Mouse (Mus musculus) limb, embryonic 11.5 days (tissue): ENCODE results near the gene Tbc1d10c. TPM values are rescaled to one million over a fixed set of nuclear protein-coding genes. Genes with fewer than 3 reads are reported as not detected.
A peak's percentile ranks its signal among the peaks of the same experiment; 100 is the strongest.

Experiments used
- ATAC-seq: fragments of 200-750 bp; cut with Nextera tagmentation; 2 replicates; pipeline ENCODE4 v1.8.0; 2017; ENCODE audit warnings: low read depth; ENCODE audit not compliant: insufficient number of reproducible peaks, low FRiP score, low TSS enrichment
- DNase-seq: peaks from one replicate; pipeline ENCODE4 v3.0.0-alpha.2; 2015; ENCODE audit warnings: low spot score
- H3K27ac ChIP-seq: fragments of 300-500 bp; sonication (generic); replicated peaks from 2 replicates; pipeline ENCODE4 v1.5.1; 2014; ENCODE audit warnings: low read depth, mild to moderate bottlenecking, low read length
- H3K27me3 ChIP-seq: fragments of 300-500 bp; sonication (generic); 2 replicates; pipeline ENCODE4 v1.6.1; 2014; ENCODE audit warnings: mild to moderate bottlenecking, low read length, mixed read lengths; ENCODE audit not compliant: control insufficient read depth, insufficient read depth
- H3K36me3 ChIP-seq: fragments of 300-500 bp; sonication (generic); 2 replicates; pipeline ENCODE4 v1.6.1; 2014; ENCODE audit warnings: mild to moderate bottlenecking, low read length, moderate library complexity, mixed read lengths; ENCODE audit not compliant: control insufficient read depth, insufficient read depth
- H3K4me1 ChIP-seq: fragments of 300-500 bp; sonication (generic); 2 replicates; pipeline ENCODE4 v1.6.1; 2014; ENCODE audit warnings: low read length, mixed read lengths; ENCODE audit not compliant: control insufficient read depth, insufficient read depth
- H3K4me2 ChIP-seq: fragments of 300-500 bp; sonication (generic); 2 replicates; pipeline ENCODE4 v1.6.1; 2014; ENCODE audit warnings: low read depth, mild to moderate bottlenecking, moderate library complexity; ENCODE audit not compliant: severe bottlenecking
- H3K4me3 ChIP-seq: fragments of 300-500 bp; sonication (generic); 2 replicates; pipeline ENCODE4 v1.5.1; 2014; ENCODE audit warnings: low read depth, low read length
- H3K9ac ChIP-seq: fragments of 300-500 bp; sonication (generic); 2 replicates; pipeline ENCODE4 v1.6.1; 2014; ENCODE audit warnings: mild to moderate bottlenecking, low read length
- H3K9me3 ChIP-seq: fragments of 300-500 bp; sonication (generic); 2 replicates; pipeline ENCODE4 v1.6.1; 2016; ENCODE audit warnings: low read length; ENCODE audit not compliant: control insufficient read depth
- WGBS: fragments of 180-500 bp; shearing (Covaris S2); extraction: QIAGEN DNeasy Blood & Tissue Kit; methylation state at CpG from one replicate; pipeline ENCODE4 v1.1.7; 2014; 5-methylcytosine and 5-hydroxymethylcytosine counted together
- polyA plus RNA-seq: library from polyadenylated mRNA; unstranded; fragments of >200 nt; fragmentation: Nextera tagmentation; extraction: Ambion mirVana; gene quantifications from 2 replicates; pipeline ENCODE4 v1.2.1, GENCODE M21; 2014

Gene Tbc1d10c
- polyA plus RNA-seq, 1 experiment from 2014 or later: 0.89 TPM

DNA sequence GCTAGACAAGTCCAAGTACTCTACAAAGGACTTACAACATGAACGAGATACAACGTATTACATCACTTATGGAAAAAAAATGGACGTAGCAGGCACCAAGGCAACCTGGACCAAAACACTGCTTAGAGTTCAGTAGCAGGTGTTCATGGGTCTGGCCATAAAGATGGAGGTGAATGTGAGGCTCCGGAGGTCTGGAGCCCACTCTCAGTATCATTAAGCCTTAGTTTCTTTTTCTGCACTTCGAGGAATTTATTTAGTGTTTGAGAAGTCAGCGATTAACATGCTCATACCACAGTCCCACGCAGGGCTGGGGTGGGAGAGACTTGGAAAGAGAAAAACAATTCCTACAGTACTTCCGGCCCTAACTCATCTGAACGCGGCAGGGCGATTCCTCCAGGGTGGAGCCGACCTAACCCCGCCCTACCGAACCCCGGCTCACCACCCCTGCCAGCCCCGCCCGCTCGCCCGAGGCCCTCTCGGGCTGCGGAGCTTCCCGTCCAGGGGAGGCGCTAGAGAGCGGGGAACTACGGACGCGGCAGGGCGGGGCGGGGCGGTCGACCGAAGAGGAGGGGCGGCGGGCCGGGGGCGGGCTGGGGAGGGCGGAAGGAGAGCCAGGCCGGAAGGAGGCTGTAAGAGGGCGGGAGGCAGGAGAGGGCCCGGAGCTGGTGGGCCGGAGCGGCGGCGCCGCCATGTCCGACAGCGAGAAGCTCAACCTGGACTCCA, 605 bp upstream of the Tbc1d10c start, which contains the start of gene Ppp1ca:
TSS of gene Ppp1ca (plus strand) at position 538 of the 723 bp plus-strand sequence.
- H3K27me3 ChIP-seq: no peaks in the 10 kb centered on the region
- H3K4me1 ChIP-seq: peaks cover 17% of the 10 kb centered on the region
- H3K9ac ChIP-seq: peak within 1 kb of the TSS; percentile 94
- peak within 1 kb of the TSS; percentile 84 for H3K4me2 ChIP-seq
- no peaks in the 10 kb centered on the region for H3K9me3 ChIP-seq
- WGBS: 5% methylated on average over 37 of the region's 47 CpGs
- ATAC-seq: peak; percentile 88
- H3K27ac ChIP-seq: peak within 1 kb of the TSS; percentile 85
- peak; percentile 98 for DNase-seq
- H3K4me3 ChIP-seq: peak within 1 kb of the TSS; percentile 98
- H3K36me3 ChIP-seq: peaks cover 30% of the 10 kb centered on the region

DNA sequence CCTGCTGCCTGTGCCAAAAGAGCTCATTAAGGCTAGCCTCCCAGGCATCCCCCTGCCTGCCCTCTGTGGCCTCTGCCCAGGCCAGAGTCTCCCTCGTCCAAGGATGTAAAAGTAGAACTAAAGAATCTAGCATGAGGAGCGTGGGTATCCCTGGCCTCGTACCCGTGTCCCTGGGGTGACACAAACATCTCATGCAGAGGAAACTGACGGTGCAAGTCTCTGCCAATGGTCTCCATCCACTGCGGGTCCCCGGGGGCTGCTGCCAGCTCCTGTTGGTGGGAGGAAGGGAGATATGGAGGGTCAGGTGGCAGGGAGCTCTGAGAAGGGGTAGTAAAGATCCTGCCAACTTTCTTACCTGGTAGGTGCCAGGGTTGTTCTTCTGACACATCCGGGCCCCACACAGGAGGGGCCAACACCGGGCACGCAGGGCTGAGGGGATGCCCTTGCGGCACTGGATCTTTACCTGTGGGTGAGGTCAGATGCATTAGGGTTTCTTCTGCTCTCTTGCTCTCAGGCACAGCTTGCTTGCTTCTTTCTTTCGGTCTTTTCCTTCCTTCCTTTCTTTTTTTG, 1.9 kb downstream of the Tbc1d10c start:
- WGBS: 89% methylated on average over 12 of the region's 12 CpGs
- H3K4me2 ChIP-seq: no peak overlapping the region
- H3K27ac ChIP-seq: no peak overlapping the region
- H3K27me3 ChIP-seq: no peaks in the 10 kb centered on the region
- DNase-seq: no peak
- H3K36me3 ChIP-seq: peaks cover 6% of the 10 kb centered on the region; the same call in 1 of the 2 replicates
- no peak for ATAC-seq
- no peak overlapping the region for H3K9ac ChIP-seq
- no peak overlapping the region for H3K4me3 ChIP-seq
- H3K4me1 ChIP-seq: peaks cover 20% of the 10 kb centered on the region
- no peaks in the 10 kb centered on the region for H3K9me3 ChIP-seq

GRCm38 (mm10) chr19:4187303-4187702, 3.8 kb downstream of the Tbc1d10c start:
- Histone ChIP-seq H3K9ac (no peak overlapping the region), H3K4me3 (no peak overlapping the region), H3K9me3 (no peaks in the 10 kb centered on the region), H3K27me3 (no peaks in the 10 kb centered on the region), H3K27ac (no peak overlapping the region), H3K4me1 (peaks cover 8% of the 10 kb centered on the region; the same call in 1 of the 2 replicates), H3K4me2 (no peak overlapping the region), H3K36me3 (no peaks in the 10 kb centered on the region)
- 60% methylated on average over 3 of the region's 3 CpGs for WGBS
- ATAC-seq (no peak), DNase-seq (no peak)

- no peak overlapping the region for H3K4me3 ChIP-seq
- H3K4me2 ChIP-seq: no peak overlapping the region
- H3K27ac ChIP-seq: no peak overlapping the region
- 61% methylated on average over 15 of the region's 15 CpGs for WGBS
- ATAC-seq: no peak
- no peak overlapping the region for H3K9ac ChIP-seq
- H3K27me3 ChIP-seq: no peaks in the 10 kb centered on the region
- no peaks in the 10 kb centered on the region for H3K36me3 ChIP-seq
- DNase-seq: no peak
- no peaks in the 10 kb centered on the region for H3K9me3 ChIP-seq
- H3K4me1 ChIP-seq: peaks cover 6% of the 10 kb centered on the region; the same call in 1 of the 2 replicates
Observed at GRCm38 (mm10) chr19:4184976-4185975, 5.8 kb downstream of the Tbc1d10c start.

DNA sequence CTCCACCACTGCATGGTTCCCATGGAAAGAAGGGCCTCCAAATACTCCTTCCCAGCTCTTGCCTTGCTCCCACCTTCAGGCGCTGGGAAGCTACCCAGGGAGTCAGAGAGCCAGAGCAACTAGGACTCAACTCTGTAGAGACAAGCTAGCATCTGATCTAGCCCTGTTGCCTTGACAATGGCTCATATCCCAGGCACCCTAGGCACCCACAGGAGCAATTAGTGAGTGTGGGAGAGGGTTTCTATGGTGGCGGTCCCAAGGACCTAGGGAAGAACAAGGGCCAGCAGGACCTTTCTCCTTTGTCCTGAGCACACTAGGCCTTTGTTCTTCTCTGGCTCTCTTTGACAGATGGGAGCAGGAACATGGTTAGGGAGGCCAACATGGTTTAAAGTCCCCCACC, 7.4 kb downstream of the Tbc1d10c start:
- no peaks in the 10 kb centered on the region for H3K9me3 ChIP-seq
- ATAC-seq: no peak
- no peak overlapping the region for H3K27ac ChIP-seq
- no peak overlapping the region for H3K9ac ChIP-seq
- no peak overlapping the region for H3K4me3 ChIP-seq
- no peak overlapping the region for H3K4me2 ChIP-seq
- peaks cover 6% of the 10 kb centered on the region; the same call in 1 of the 2 replicates for H3K4me1 ChIP-seq
- H3K36me3 ChIP-seq: no peaks in the 10 kb centered on the region
- no peak for DNase-seq
- no peaks in the 10 kb centered on the region for H3K27me3 ChIP-seq
- 83% methylated on average over 2 of the region's 2 CpGs for WGBS

DNA sequence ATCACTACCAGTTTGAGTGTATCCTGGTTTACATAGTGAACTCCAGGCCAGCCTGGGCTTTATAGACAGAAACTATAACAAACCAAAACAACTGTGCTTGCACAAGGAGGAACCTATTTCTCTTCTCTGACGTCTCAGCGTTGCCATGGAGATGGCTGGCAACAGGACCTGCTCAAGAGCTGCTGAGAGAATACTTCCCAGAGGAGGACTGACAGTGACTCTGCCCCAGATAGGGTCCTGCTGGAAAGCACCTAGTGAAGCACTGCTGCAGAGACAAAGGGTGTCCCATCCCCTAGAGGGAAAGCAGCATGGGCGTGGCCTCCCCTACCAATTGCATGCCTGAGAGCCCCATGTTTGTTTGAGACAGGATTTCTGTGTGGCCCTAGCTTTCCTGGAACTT, 9.2 kb downstream of the Tbc1d10c start:
- H3K9ac ChIP-seq: no peak overlapping the region
- no peak overlapping the region for H3K4me2 ChIP-seq
- no peak overlapping the region for H3K4me3 ChIP-seq
- no peaks in the 10 kb centered on the region for H3K36me3 ChIP-seq
- no peaks in the 10 kb centered on the region for H3K9me3 ChIP-seq
- DNase-seq (no peak), ATAC-seq (no peak)
- H3K4me1 ChIP-seq: peaks cover 6% of the 10 kb centered on the region; the same call in 1 of the 2 replicates
- no peaks in the 10 kb centered on the region for H3K27me3 ChIP-seq
- 51% methylated on average over 3 of the region's 3 CpGs for WGBS
- H3K27ac ChIP-seq: no peak overlapping the region

DNA sequence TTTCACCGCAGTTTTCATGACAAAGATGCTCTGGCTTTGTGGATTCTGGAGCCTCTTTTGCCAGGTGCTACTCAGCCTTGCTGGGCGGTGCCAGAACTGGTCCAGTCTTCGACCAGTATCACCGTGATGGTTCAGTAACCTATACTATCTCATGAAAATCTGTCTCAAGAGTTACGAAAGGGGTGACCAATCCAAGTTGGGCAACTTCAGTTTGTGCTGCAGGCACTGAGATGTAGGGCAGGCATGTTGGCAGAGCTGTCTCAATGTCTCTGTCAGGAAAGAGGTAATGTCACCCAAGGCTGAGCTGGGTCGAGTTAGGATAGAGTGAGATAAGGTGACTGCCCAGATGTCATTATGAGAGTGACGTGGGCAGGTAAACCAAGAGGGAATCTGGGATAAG, 10.7 kb downstream of the Tbc1d10c start:
- Histone ChIP-seq H3K4me3 (no peak overlapping the region), H3K9ac (no peak overlapping the region), H3K27me3 (no peaks in the 10 kb centered on the region), H3K9me3 (no peaks in the 10 kb centered on the region), H3K4me1 (peaks cover 8% of the 10 kb centered on the region; the same call in 1 of the 2 replicates), H3K4me2 (no peak overlapping the region), H3K27ac (no peak overlapping the region), H3K36me3 (no peaks in the 10 kb centered on the region)
- no peak for ATAC-seq
- WGBS: 90% methylated on average over 7 of the region's 7 CpGs
- no peak for DNase-seq

DNA sequence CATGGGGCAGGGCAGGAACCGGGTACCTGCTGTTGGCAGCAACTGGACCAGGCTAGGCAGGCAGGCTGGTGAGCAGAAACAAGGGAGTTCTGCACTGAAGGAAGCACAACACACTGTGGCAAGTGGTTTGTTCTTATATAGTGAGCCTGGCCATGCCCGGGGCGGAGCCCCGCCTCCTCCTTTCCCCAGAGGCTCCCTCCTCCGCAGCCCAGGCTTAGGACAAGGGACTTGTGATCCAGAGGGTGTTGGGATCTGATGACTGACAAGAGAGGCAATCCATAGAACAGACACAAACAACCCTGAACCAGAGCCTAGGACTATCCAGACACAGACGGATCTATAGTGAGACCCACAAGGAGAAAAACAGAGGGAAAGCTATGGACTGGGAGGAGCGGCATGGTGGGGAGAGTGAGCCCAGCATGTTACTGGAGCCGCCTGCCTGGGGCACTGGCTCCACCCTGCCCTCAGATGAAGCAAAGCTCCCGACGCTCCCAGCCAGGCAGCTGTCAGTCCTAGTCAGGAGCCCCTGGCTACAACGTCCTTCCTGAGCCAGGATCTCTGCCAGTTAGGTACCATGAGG, 15.6 kb downstream of the Tbc1d10c start, which contains the start of gene Carns1:
TSS of gene Carns1 (minus strand) at position 112 of the 580 bp plus-strand sequence.
- Histone ChIP-seq H3K27me3 (no peaks in the 10 kb centered on the region), H3K9me3 (no peaks in the 10 kb centered on the region), H3K9ac (no peak within 1 kb of the TSS), H3K36me3 (no peaks in the 10 kb centered on the region; the same call in 1 of the 2 replicates), H3K4me3 (no peak within 1 kb of the TSS), H3K4me2 (peak within 1 kb of the TSS; percentile 38; the same call in 1 of the 2 replicates), H3K4me1 (peaks cover 10% of the 10 kb centered on the region), H3K27ac (no peak within 1 kb of the TSS)
- DNase-seq: no peak
- WGBS: 4% methylated on average over 11 of the region's 11 CpGs
- ATAC-seq: no peak
